Mouse (Mus musculus): ENCODE data around the gene Ubtf. TPM values are rescaled to one million over a fixed set of nuclear protein-coding genes. Genes with fewer than 3 reads are reported as not detected.

Gene Ubtf
- polyA plus RNA-seq, 1 experiment from 2014 or later, result 70.5 TPM

GRCm38 (mm10) chr11:102361776-102362495 lies 42.4 kb upstream of the Ubtf start:
- H3K36me3 ChIP-seq (ENCODE audit: control insufficient read depth, insufficient read depth, low read length), result no peaks in the 10 kb centered on the region
- WGBS, result 86% methylated on average over 8 of the region's 8 CpGs
- no peak for ATAC-seq (ENCODE audit: insufficient read depth, low FRiP score)

GRCm38 (mm10) chr11:102358365-102358764 lies 38.8 kb upstream of the Ubtf start:
- H3K27ac ChIP-seq (ENCODE audit: low read length), result no peak overlapping the region
- ATAC-seq (ENCODE audit: insufficient read depth, low FRiP score), result no peak
- WGBS, result 58% methylated on average over 10 of the region's 10 CpGs

More at GRCm38 (mm10) chr11:102361776-102362495, 42.4 kb upstream of the Ubtf start:
- no peaks in the 10 kb centered on the region for H3K27me3 ChIP-seq (ENCODE audit: control insufficient read depth, insufficient read depth, low read length)
- H3K4me3 ChIP-seq (replicated peaks; ENCODE audit: low read length), result no peak overlapping the region
- H3K9me3 ChIP-seq (replicated peaks; ENCODE audit: control insufficient read depth, low read length), result no peaks in the 10 kb centered on the region
- no peaks in the 10 kb centered on the region for H3K4me1 ChIP-seq (ENCODE audit: control insufficient read depth, insufficient read depth, low read length)
- H3K27ac ChIP-seq (ENCODE audit: low read length), result no peak overlapping the region
- no peak overlapping the region for H3K9ac ChIP-seq (ENCODE audit: low read length)
- no peak overlapping the region for H3K4me2 ChIP-seq (ENCODE audit: low read depth, low read length)

GRCm38 (mm10) chr11:102356636-102357350 lies 37.3 kb upstream of the Ubtf start:
- H3K27ac ChIP-seq (ENCODE audit: low read length), result no peak overlapping the region
- no peaks in the 10 kb centered on the region for H3K27me3 ChIP-seq (ENCODE audit: control insufficient read depth, insufficient read depth, low read length)
- ATAC-seq (ENCODE audit: insufficient read depth, low FRiP score), result no peak
- no peak overlapping the region for H3K4me2 ChIP-seq (ENCODE audit: low read depth, low read length)
- H3K4me3 ChIP-seq (replicated peaks; ENCODE audit: low read length), result no peak overlapping the region
- no peak overlapping the region for H3K9ac ChIP-seq (ENCODE audit: low read length)
- no peaks in the 10 kb centered on the region for H3K36me3 ChIP-seq (ENCODE audit: control insufficient read depth, insufficient read depth, low read length)
- H3K4me1 ChIP-seq (ENCODE audit: control insufficient read depth, insufficient read depth, low read length), result no peaks in the 10 kb centered on the region
- WGBS, result 60% methylated on average over 31 of the region's 31 CpGs
- H3K9me3 ChIP-seq (replicated peaks; ENCODE audit: control insufficient read depth, low read length), result no peaks in the 10 kb centered on the region

More at GRCm38 (mm10) chr11:102358365-102358764, 38.8 kb upstream of the Ubtf start:
- no peak overlapping the region for H3K9ac ChIP-seq (ENCODE audit: low read length)
- H3K9me3 ChIP-seq (replicated peaks; ENCODE audit: control insufficient read depth, low read length), result no peaks in the 10 kb centered on the region
- no peak overlapping the region for H3K4me2 ChIP-seq (ENCODE audit: low read depth, low read length)
- H3K4me1 ChIP-seq (ENCODE audit: control insufficient read depth, insufficient read depth, low read length), result no peaks in the 10 kb centered on the region
- H3K4me3 ChIP-seq (replicated peaks; ENCODE audit: low read length), result no peak overlapping the region
- H3K27me3 ChIP-seq (ENCODE audit: control insufficient read depth, insufficient read depth, low read length), result no peaks in the 10 kb centered on the region
- no peaks in the 10 kb centered on the region for H3K36me3 ChIP-seq (ENCODE audit: control insufficient read depth, insufficient read depth, low read length)

- H3K27me3 ChIP-seq (ENCODE audit: control insufficient read depth, insufficient read depth, low read length), result no peaks in the 10 kb centered on the region
- H3K9ac ChIP-seq (ENCODE audit: low read length), result no peak overlapping the region
- H3K27ac ChIP-seq (ENCODE audit: low read length), result no peak overlapping the region
- H3K9me3 ChIP-seq (replicated peaks; ENCODE audit: control insufficient read depth, low read length), result no peaks in the 10 kb centered on the region
- no peak overlapping the region for H3K4me3 ChIP-seq (replicated peaks; ENCODE audit: low read length)
- no peak overlapping the region for H3K4me2 ChIP-seq (ENCODE audit: low read depth, low read length)
- ATAC-seq (ENCODE audit: insufficient read depth, low FRiP score), result no peak
- no peaks in the 10 kb centered on the region for H3K36me3 ChIP-seq (ENCODE audit: control insufficient read depth, insufficient read depth, low read length)
- no peaks in the 10 kb centered on the region for H3K4me1 ChIP-seq (ENCODE audit: control insufficient read depth, insufficient read depth, low read length)
- WGBS, result 77% methylated on average over 12 of the region's 12 CpGs
These were observed 36.6 kb upstream of the Ubtf start for GRCm38 (mm10) chr11:102356190-102356589.

- Histone ChIP-seq H3K9me3 (replicated peaks; ENCODE audit: control insufficient read depth, low read length) (no peaks in the 10 kb centered on the region), H3K27me3 (ENCODE audit: control insufficient read depth, insufficient read depth, low read length) (no peaks in the 10 kb centered on the region), H3K4me1 (ENCODE audit: control insufficient read depth, insufficient read depth, low read length) (no peaks in the 10 kb centered on the region), H3K4me2 (ENCODE audit: low read depth, low read length) (no peak overlapping the region), H3K4me3 (replicated peaks; ENCODE audit: low read length) (no peak overlapping the region), H3K36me3 (ENCODE audit: control insufficient read depth, insufficient read depth, low read length) (no peaks in the 10 kb centered on the region), H3K27ac (ENCODE audit: low read length) (no peak overlapping the region), H3K9ac (ENCODE audit: low read length) (no peak overlapping the region)
- WGBS, result 77% methylated on average over 3 of the region's 3 CpGs
- ATAC-seq (ENCODE audit: insufficient read depth, low FRiP score), result no peak
These were observed 36.0 kb upstream of the Ubtf start for GRCm38 (mm10) chr11:102355501-102355900.

GRCm38 (mm10) chr11:102353021-102353431 lies 33.5 kb upstream of the Ubtf start:
- Histone ChIP-seq H3K36me3 (ENCODE audit: control insufficient read depth, insufficient read depth, low read length) (no peaks in the 10 kb centered on the region), H3K27ac (ENCODE audit: low read length) (no peak overlapping the region), H3K9me3 (replicated peaks; ENCODE audit: control insufficient read depth, low read length) (no peaks in the 10 kb centered on the region), H3K9ac (ENCODE audit: low read length) (no peak overlapping the region), H3K4me1 (ENCODE audit: control insufficient read depth, insufficient read depth, low read length) (no peaks in the 10 kb centered on the region), H3K27me3 (ENCODE audit: control insufficient read depth, insufficient read depth, low read length) (no peaks in the 10 kb centered on the region), H3K4me2 (ENCODE audit: low read depth, low read length) (no peak overlapping the region), H3K4me3 (replicated peaks; ENCODE audit: low read length) (no peak overlapping the region)
- 25% methylated on average over 8 of the region's 8 CpGs for WGBS
- no peak for ATAC-seq (ENCODE audit: insufficient read depth, low FRiP score)

- Histone ChIP-seq H3K4me3 (replicated peaks; ENCODE audit: low read length) (no peak overlapping the region), H3K9me3 (replicated peaks; ENCODE audit: control insufficient read depth, low read length) (no peaks in the 10 kb centered on the region), H3K4me1 (ENCODE audit: control insufficient read depth, insufficient read depth, low read length) (no peaks in the 10 kb centered on the region), H3K27me3 (ENCODE audit: control insufficient read depth, insufficient read depth, low read length) (no peaks in the 10 kb centered on the region), H3K27ac (ENCODE audit: low read length) (no peak overlapping the region), H3K9ac (ENCODE audit: low read length) (no peak overlapping the region), H3K4me2 (ENCODE audit: low read depth, low read length) (no peak overlapping the region), H3K36me3 (ENCODE audit: control insufficient read depth, insufficient read depth, low read length) (no peaks in the 10 kb centered on the region)
- WGBS, result 58% methylated on average over 5 of the region's 5 CpGs
- ATAC-seq (ENCODE audit: insufficient read depth, low FRiP score), result no peak
These were observed 32.8 kb upstream of the Ubtf start for GRCm38 (mm10) chr11:102352378-102352777.

- Histone ChIP-seq H3K9me3 (replicated peaks; ENCODE audit: control insufficient read depth, low read length) (no peaks in the 10 kb centered on the region), H3K4me2 (ENCODE audit: low read depth, low read length) (no peak overlapping the region), H3K27me3 (ENCODE audit: control insufficient read depth, insufficient read depth, low read length) (no peaks in the 10 kb centered on the region), H3K27ac (ENCODE audit: low read length) (no peak overlapping the region), H3K9ac (ENCODE audit: low read length) (no peak overlapping the region), H3K4me1 (ENCODE audit: control insufficient read depth, insufficient read depth, low read length) (no peaks in the 10 kb centered on the region), H3K4me3 (replicated peaks; ENCODE audit: low read length) (no peak overlapping the region), H3K36me3 (ENCODE audit: control insufficient read depth, insufficient read depth, low read length) (no peaks in the 10 kb centered on the region)
- WGBS, result 86% methylated on average over 17 of the region's 17 CpGs
- ATAC-seq (ENCODE audit: insufficient read depth, low FRiP score), result no peak
These were observed 31.5 kb upstream of the Ubtf start for GRCm38 (mm10) chr11:102350981-102351523.

- WGBS, result 80% methylated on average over 4 of the region's 4 CpGs
- H3K4me3 ChIP-seq (replicated peaks; ENCODE audit: low read length), result no peak overlapping the region
- no peak overlapping the region for H3K27ac ChIP-seq (ENCODE audit: low read length)
- no peaks in the 10 kb centered on the region for H3K9me3 ChIP-seq (replicated peaks; ENCODE audit: control insufficient read depth, low read length)
- no peak for ATAC-seq (ENCODE audit: insufficient read depth, low FRiP score)
- no peak overlapping the region for H3K4me2 ChIP-seq (ENCODE audit: low read depth, low read length)
- no peaks in the 10 kb centered on the region for H3K4me1 ChIP-seq (ENCODE audit: control insufficient read depth, insufficient read depth, low read length)
- H3K36me3 ChIP-seq (ENCODE audit: control insufficient read depth, insufficient read depth, low read length), result no peaks in the 10 kb centered on the region
- H3K27me3 ChIP-seq (ENCODE audit: control insufficient read depth, insufficient read depth, low read length), result no peaks in the 10 kb centered on the region
- H3K9ac ChIP-seq (ENCODE audit: low read length), result no peak overlapping the region
These were observed 30.9 kb upstream of the Ubtf start for GRCm38 (mm10) chr11:102350416-102350815.

Data from stomach, embryonic 16.5 days (tissue).